ENCODE assay signal across 13 mouse cellular contexts in genomic region chr10:100025665-100026064, GRCm38 (mm10). TPM values are rescaled to one million over a fixed set of nuclear protein-coding genes. Genes with fewer than 3 reads are reported as not detected.
DNase-seq lines count a peak whose midpoint lies in the region; ATAC-seq and TF ChIP-seq lines count a peak whose summit lies in the region.
"Had no signal": no experiment of that assay in that cellular context is flagged by ENCODE, and none has a peak within 500 bp of the region (broad histone marks: within the 10 kb centered on the region; RNA-seq: fewer than 3 reads in every experiment).

No protein-coding gene starts in this region.

- H3K27ac ChIP-seq in kidney, postnatal 0 days = no peak overlapping the region
- H3K27ac ChIP-seq in embryonic facial prominence, embryonic 10.5 days (replicated peaks) = no peak overlapping the region
- no peak overlapping the region for H3K27ac ChIP-seq in embryonic facial prominence, embryonic 13.5 days
- no peak overlapping the region; the same call in 1 of the 2 replicates for H3K27ac ChIP-seq in stomach, embryonic 14.5 days (ENCODE audit: low read length)
- H3K27ac ChIP-seq: heart, adult 2 months; left cerebral cortex, adult 2 months; midbrain, embryonic 15.5 days had no signal

- H3K4me1 ChIP-seq in kidney, postnatal 0 days (replicated peaks; ENCODE audit: insufficient read depth, low read length) = no peaks in the 10 kb centered on the region; the same call in 1 of the 2 replicates
- peaks cover 23% of the 10 kb centered on the region for H3K4me1 ChIP-seq in embryonic facial prominence, embryonic 10.5 days
- H3K4me1 ChIP-seq in embryonic facial prominence, embryonic 13.5 days = peaks cover 5% of the 10 kb centered on the region; the same call in 1 of the 2 replicates
- H3K4me1 ChIP-seq in stomach, embryonic 14.5 days (ENCODE audit: control insufficient read depth, insufficient read depth, low read length) = peaks cover 11% of the 10 kb centered on the region; the same call in 1 of the 2 replicates

- no peaks in the 10 kb centered on the region for H3K36me3 ChIP-seq in kidney, postnatal 0 days (ENCODE audit: insufficient read depth, low read length)
- H3K36me3 ChIP-seq in embryonic facial prominence, embryonic 10.5 days (replicated peaks) = peaks cover 11% of the 10 kb centered on the region
- no peaks in the 10 kb centered on the region for H3K36me3 ChIP-seq in embryonic facial prominence, embryonic 13.5 days
- peaks cover 4% of the 10 kb centered on the region; the same call in 1 of the 2 replicates for H3K36me3 ChIP-seq in stomach, embryonic 14.5 days (ENCODE audit: control insufficient read depth, insufficient read depth, low read length)
- H3K36me3 ChIP-seq: midbrain, embryonic 15.5 days had no signal

- ATAC-seq in kidney, postnatal 0 days (replicated peaks; ENCODE audit: low FRiP score, low read depth) = no peak
- ATAC-seq in embryonic facial prominence, embryonic 13.5 days (ENCODE audit: insufficient number of reproducible peaks, insufficient read depth, low FRiP score, low TSS enrichment, low read depth) = no peak
- peak; percentile 89; the same call in 1 of the 2 replicates for ATAC-seq in stomach, embryonic 14.5 days (ENCODE audit: insufficient number of reproducible peaks, insufficient read depth, low FRiP score, low read depth)
- ATAC-seq: forebrain, postnatal 0 days; intestine, postnatal 0 days; midbrain, embryonic 15.5 days had no signal

- no peak overlapping the region for H3K4me2 ChIP-seq in kidney, postnatal 0 days (ENCODE audit: low read length)
- 0 out of 2 replicates have a peak overlapping the region, but pooled peaks have one; percentile 24 for H3K4me2 ChIP-seq in embryonic facial prominence, embryonic 13.5 days
- H3K4me2 ChIP-seq in stomach, embryonic 14.5 days (replicated peaks; ENCODE audit: low read depth, low read length) = no peak overlapping the region
- H3K4me2 ChIP-seq: midbrain, embryonic 15.5 days had no signal

- H3K9me3 ChIP-seq in kidney, postnatal 0 days (replicated peaks; ENCODE audit: low read length) = no peaks in the 10 kb centered on the region
- H3K9me3 ChIP-seq in embryonic facial prominence, embryonic 10.5 days = no peaks in the 10 kb centered on the region
- no peaks in the 10 kb centered on the region for H3K9me3 ChIP-seq in embryonic facial prominence, embryonic 13.5 days
- no peaks in the 10 kb centered on the region for H3K9me3 ChIP-seq in stomach, embryonic 14.5 days (ENCODE audit: control insufficient read depth, low read depth, low read length)

- H3K27me3 ChIP-seq in kidney, postnatal 0 days (ENCODE audit: insufficient read depth, low read length) = no peaks in the 10 kb centered on the region
- peaks cover 26% of the 10 kb centered on the region for H3K27me3 ChIP-seq in embryonic facial prominence, embryonic 10.5 days (replicated peaks; ENCODE audit: low read depth, poor library complexity, severe bottlenecking)
- H3K27me3 ChIP-seq in embryonic facial prominence, embryonic 13.5 days = peaks cover 11% of the 10 kb centered on the region
- no peaks in the 10 kb centered on the region for H3K27me3 ChIP-seq in stomach, embryonic 14.5 days (ENCODE audit: control insufficient read depth, insufficient read depth, low read length)

- DNase-seq in kidney, postnatal 0 days (ENCODE audit: low spot score) = peak; percentile 10
- DNase-seq in kidney, postnatal 25 days = no peak
- DNase-seq in embryonic facial prominence, embryonic 10.5 days (ENCODE audit: low spot score) = peak; percentile 52
- no peak for DNase-seq in adrenal gland, adult (ENCODE audit: inconsistent age in 2 of 2, low spot score in 1 of 2)
- DNase-seq in frontal cortex, adult 2 months (ENCODE audit: extremely low spot score in 1 of 2, low spot score in 1 of 2) = no peak
- DNase-seq: cerebellum, postnatal 14 days; forebrain, postnatal 0 days; heart, adult 2 months had no signal

- H3K9ac ChIP-seq in kidney, postnatal 0 days (ENCODE audit: low read depth, low read length) = no peak overlapping the region
- no peak overlapping the region for H3K9ac ChIP-seq in embryonic facial prominence, embryonic 13.5 days
- no peak overlapping the region for H3K9ac ChIP-seq in stomach, embryonic 14.5 days (replicated peaks; ENCODE audit: low read depth, low read length)
- H3K9ac ChIP-seq: forebrain, postnatal 0 days; midbrain, embryonic 15.5 days had no signal

- TF ChIP-seq CTCF in kidney, postnatal 0 days (IDR thresholded peaks at IDR 0.05; ENCODE audit: low read depth) = no peak

- no peak overlapping the region for H3K4me3 ChIP-seq in kidney, postnatal 0 days (replicated peaks; ENCODE audit: low read depth, low read length)
- H3K4me3 ChIP-seq in embryonic facial prominence, embryonic 10.5 days = no peak overlapping the region
- H3K4me3 ChIP-seq in embryonic facial prominence, embryonic 13.5 days = no peak overlapping the region
- H3K4me3 ChIP-seq in stomach, embryonic 14.5 days (ENCODE audit: low read depth, low read length) = no peak overlapping the region
- H3K4me3 ChIP-seq: heart, adult 2 months; left cerebral cortex, adult 2 months; midbrain, embryonic 15.5 days had no signal

- WGBS in kidney, postnatal 0 days = 36% methylated on average over 8 of the region's 8 CpGs
- 59% methylated on average over 8 of the region's 8 CpGs for WGBS in embryonic facial prominence, embryonic 10.5 days
- 26% methylated on average over 8 of the region's 8 CpGs for WGBS in embryonic facial prominence, embryonic 13.5 days
- WGBS in stomach, embryonic 14.5 days = 26% methylated on average over 8 of the region's 8 CpGs

RNA-seq across cellular contexts. Expression of gene Kitl, which starts 10.2 kb away (rescaled TPM):
- 20.4 and 21.6 TPM in 2 replicates for polyA plus RNA-seq in kidney, postnatal 0 days (2015; fragmentation: Nextera tagmentation; extraction: Ambion mirVana)
- 12.1 and 13.2 TPM in 2 replicates for polyA plus RNA-seq in embryonic facial prominence, embryonic 10.5 days (2016; fragmentation: Nextera tagmentation; extraction: Ambion mirVana)
- 14.4 and 15.1 TPM in 2 replicates for polyA plus RNA-seq in embryonic facial prominence, embryonic 13.5 days (2015; fragmentation: Nextera tagmentation; extraction: Ambion mirVana)
- 55.5 and 56.8 TPM in 2 replicates for polyA plus RNA-seq in stomach, embryonic 14.5 days (2014; fragmentation: Nextera tagmentation; extraction: Ambion mirVana)
- polyA plus RNA-seq in frontal cortex, adult 2 months (2012; rRNA removed) = 21.0 and 23.0 TPM in 2 replicates

Comparison
In these comparisons a context has a peak if more than half of its experiments do, and no peak if none do; other contexts are left out.
1. DNase-seq: peak in kidney, postnatal 0 days (single experiment) and embryonic facial prominence, embryonic 10.5 days (single experiment); none in kidney, postnatal 25 days (0 of 2), adrenal gland, adult (0 of 2) and frontal cortex, adult 2 months (0 of 2).